Mouse (Mus musculus) heart, postnatal 14 days (tissue): ENCODE data around the gene Herc4. TPM values are rescaled to one million over a fixed set of nuclear protein-coding genes. Genes with fewer than 3 reads are reported as not detected.
"Not testable (repeated sequence)": the region's sequence is repeated elsewhere in the genome, so short reads cannot be mapped to it uniquely, and the experiment has no call there.

Source experiments
- DNase-seq, 2 experiments: peaks; one replicate each; pipeline ENCODE4 v3.0.0; 2021 to 2022
- intact Hi-C: fragments of 180-260 bp; cut with DNase I; formaldehyde crosslinking; loops from one replicate; pipeline ENCODE4 v1.15.1; 2025
- total RNA-seq, 2 experiments: library from RNA; stranded (reverse); gene quantifications; 2 replicates each; pipeline ENCODE4 v1.2.3; 2021

The Herc4 gene
- total RNA-seq, 2 experiments from 2014 or later, result 36.9 to 38.8 TPM

- intact Hi-C loops, result loop anchor here (5.0 kb wide), 1 partner anchor 38 kb away; no protein-coding TSS in a partner anchor
- peak; percentile 91 to 95 for DNase-seq
Observed at GRCm38 (mm10) chr10:63338914-63339643, 95.5 kb downstream of the Herc4 start.

GRCm38 (mm10) chr10:63341351-63341750 is 97.7 kb downstream of the Herc4 start:
- intact Hi-C loops, result no loop called here
- DNase-seq, result no peak

GRCm38 (mm10) chr10:63344751-63345150 is 101.1 kb downstream of the Herc4 start:
- intact Hi-C loops, result no loop called here
- DNase-seq, result no peak

- intact Hi-C loops, result no loop called here
- no peak for DNase-seq
Observed at GRCm38 (mm10) chr10:63348291-63348690, 104.7 kb downstream of the Herc4 start.

- intact Hi-C loops, result no loop called here
Observed at GRCm38 (mm10) chr10:63350666-63351065, 107.1 kb downstream of the Herc4 start.

GRCm38 (mm10) chr10:63351099-63351498 is 107.5 kb downstream of the Herc4 start:
- intact Hi-C loops, DNase-seq: not testable (repeated sequence)

More at GRCm38 (mm10) chr10:63350666-63351065, 107.1 kb downstream of the Herc4 start:
- no peak for DNase-seq

GRCm38 (mm10) chr10:63352111-63352510 is 108.5 kb downstream of the Herc4 start:
- intact Hi-C loops, result no loop called here
- DNase-seq, result no peak

GRCm38 (mm10) chr10:63360502-63360901 is 116.9 kb downstream of the Herc4 start:
- intact Hi-C loops, result no loop called here

GRCm38 (mm10) chr10:63365918-63366455 is 122.4 kb downstream of the Herc4 start:
- intact Hi-C loops, result no loop called here

More at GRCm38 (mm10) chr10:63360502-63360901, 116.9 kb downstream of the Herc4 start:
- no peak for DNase-seq

GRCm38 (mm10) chr10:63367386-63367785 is 123.8 kb downstream of the Herc4 start:
- intact Hi-C loops, result no loop called here
- DNase-seq, result no peak

More at GRCm38 (mm10) chr10:63365918-63366455, 122.4 kb downstream of the Herc4 start:
- DNase-seq, result no peak

Other genes with a start within 250 kb of the Herc4 start
- 10 to 100 TPM; 26.9 to 28.7 TPM for gene Hnrnph3, start 219.6 kb upstream of the Herc4 start, total RNA-seq
- 1 to 10 TPM; 4.3 to 4.9 TPM for gene Pbld2, start 219.5 kb upstream of the Herc4 start, total RNA-seq
- gene Pbld1, start 183.6 kb upstream of the Herc4 start, total RNA-seq, result 1 to 10 TPM in 1 of 2 experiments, under 1 TPM in 1; 0.41 to 1.5 TPM
- gene Atoh7, start 144.2 kb upstream of the Herc4 start, total RNA-seq, result not detected
- gene Mypn, start 39.9 kb upstream of the Herc4 start, total RNA-seq, result 10 to 100 TPM; 82.5 to 90.9 TPM
- gene Sirt1, start 137.9 kb downstream of the Herc4 start, total RNA-seq, result 10 to 100 TPM; 12.9 to 13.9 TPM
- 1 to 10 TPM; 7.6 to 8.1 TPM for gene Dnajc12, start 138.6 kb downstream of the Herc4 start, total RNA-seq
- gene Gm7075, start 178.0 kb downstream of the Herc4 start, total RNA-seq, result not detected
- gene Ctnna3, start 186.3 kb downstream of the Herc4 start, total RNA-seq, result 10 to 100 TPM; 65.4 to 65.5 TPM